Mouse (Mus musculus) embryonic facial prominence, embryonic 11.5 days (tissue): Measurements from ENCODE around the gene Tapbp. TPM values are rescaled to one million over a fixed set of nuclear protein-coding genes. Genes with fewer than 3 reads are reported as not detected.

Experiments
- ATAC-seq: fragments of 200-750 bp; cut with Nextera tagmentation; replicated peaks from 2 replicates; pipeline ENCODE4 v1.8.0; 2017; ENCODE audit warnings: low read depth; ENCODE audit not compliant: insufficient number of reproducible peaks, low FRiP score, low TSS enrichment
- DNase-seq: peaks from one replicate; pipeline ENCODE4 v3.0.0-alpha.2; 2015; ENCODE audit warnings: low spot score
- H3K27ac ChIP-seq: fragments of 300-500 bp; sonication (generic); replicated peaks from 2 replicates; pipeline ENCODE4 v1.5.1; 2014; ENCODE audit warnings: mild to moderate bottlenecking, low read depth, low read length, control low read depth
- H3K27me3 ChIP-seq: fragments of 300-500 bp; sonication (generic); 2 replicates; pipeline ENCODE4 v1.6.1; 2014; ENCODE audit warnings: mild to moderate bottlenecking, low read length, moderate library complexity, mixed read lengths; ENCODE audit not compliant: control insufficient read depth, insufficient read depth
- H3K36me3 ChIP-seq: fragments of 300-500 bp; sonication (generic); replicated peaks from 2 replicates; pipeline ENCODE4 v1.6.1; 2014; ENCODE audit warnings: low read depth, mild to moderate bottlenecking, low read length, moderate library complexity, mixed read lengths; ENCODE audit not compliant: control insufficient read depth, insufficient read depth
- H3K4me1 ChIP-seq: fragments of 300-500 bp; sonication (generic); 2 replicates; pipeline ENCODE4 v1.6.1; 2014; ENCODE audit warnings: low read length, mixed read lengths; ENCODE audit not compliant: control insufficient read depth, insufficient read depth
- H3K4me2 ChIP-seq: fragments of 300-500 bp; sonication (generic); 2 replicates; pipeline ENCODE4 v1.6.1; 2014; ENCODE audit warnings: low read depth, mild to moderate bottlenecking, control low read depth, low read length, moderate library complexity
- H3K4me3 ChIP-seq: fragments of 300-500 bp; sonication (generic); 2 replicates; pipeline ENCODE4 v1.5.1; 2014; ENCODE audit warnings: low read depth, low read length, control low read depth
- H3K9ac ChIP-seq: fragments of 300-500 bp; sonication (generic); replicated peaks from 2 replicates; pipeline ENCODE4 v1.6.1; 2014; ENCODE audit warnings: mild to moderate bottlenecking, control low read depth, low read length
- H3K9me3 ChIP-seq: fragments of 300-500 bp; sonication (generic); replicated peaks from 2 replicates; pipeline ENCODE4 v1.6.1; 2016; ENCODE audit warnings: mild to moderate bottlenecking, low read length, inconsistent platforms, mixed read lengths; ENCODE audit not compliant: control insufficient read depth
- WGBS: fragments of 180-500 bp; shearing (Covaris S2); extraction: QIAGEN DNeasy Blood & Tissue Kit; methylation state at CpG from one replicate; pipeline ENCODE4 v1.1.7; 2014; 5-methylcytosine and 5-hydroxymethylcytosine counted together
- polyA plus RNA-seq: library from polyadenylated mRNA; unstranded; fragments of >200 nt; fragmentation: Nextera tagmentation; extraction: Ambion mirVana; gene quantifications from 2 replicates; pipeline ENCODE4 v1.2.1, GENCODE M21; 2014

Gene Tapbp
- polyA plus RNA-seq, 1 experiment from 2014 or later, result 11.3 TPM

DNA sequence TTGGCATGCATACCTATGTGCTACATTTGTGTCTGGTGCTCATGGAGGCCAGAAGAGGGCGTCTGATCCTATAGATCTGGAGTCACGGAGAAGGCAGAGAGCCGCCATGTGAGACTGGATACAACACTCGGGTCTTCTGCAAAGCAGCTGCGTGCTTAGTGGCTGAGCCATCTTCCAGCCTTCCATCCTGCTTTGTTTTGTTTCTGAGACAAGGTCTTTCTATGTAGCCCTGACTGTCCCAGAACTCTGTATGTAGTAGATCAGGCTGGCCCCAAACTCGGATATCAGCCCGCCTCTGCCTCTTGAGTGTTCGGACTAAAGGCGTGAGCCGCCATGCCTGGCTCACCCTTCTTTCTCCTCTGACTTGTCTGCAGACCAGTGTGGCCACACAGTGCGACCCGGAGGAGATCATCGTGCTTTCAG is 719 bp upstream of the Tapbp start:
- Histone ChIP-seq H3K4me1 (peaks cover 2% of the 10 kb centered on the region), H3K36me3 (peaks cover 23% of the 10 kb centered on the region), H3K9ac (no peak overlapping the region), H3K4me2 (peak overlapping the region; percentile 5; the same call in 1 of the 2 replicates), H3K4me3 (no peak overlapping the region), H3K27ac (no peak overlapping the region), H3K27me3 (no peaks in the 10 kb centered on the region), H3K9me3 (no peaks in the 10 kb centered on the region)
- WGBS, result 77% methylated on average over 13 of the region's 13 CpGs
- ATAC-seq, result no peak
- DNase-seq, result no peak

DNA sequence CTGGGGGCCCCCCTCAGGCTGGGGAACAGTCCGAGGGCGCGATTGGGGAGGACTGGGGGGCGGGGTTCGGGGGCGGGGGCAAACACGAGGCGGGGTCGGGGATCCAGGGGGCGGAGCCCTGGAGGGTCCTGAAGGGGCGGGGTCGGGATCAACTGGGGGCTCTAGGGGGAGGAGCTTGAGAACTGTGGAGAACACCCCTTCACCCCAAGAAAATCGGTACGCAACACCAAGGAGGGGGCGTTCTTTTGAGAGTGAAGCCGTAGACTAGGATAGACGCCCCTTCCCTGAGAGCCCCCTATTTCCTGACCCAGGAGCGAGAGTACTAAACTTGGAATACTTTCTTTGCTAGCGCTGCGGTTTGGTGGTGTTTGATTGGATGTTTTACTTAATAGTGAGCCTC is 595 bp downstream of the Tapbp start:
- no peak; the same call in 1 of the 2 replicates for ATAC-seq
- peak; percentile 84 for DNase-seq
- H3K36me3 ChIP-seq, result peaks cover 21% of the 10 kb centered on the region
- peaks cover 2% of the 10 kb centered on the region for H3K4me1 ChIP-seq
- H3K4me3 ChIP-seq, result peak overlapping the region; percentile 54
- H3K9ac ChIP-seq, result peak overlapping the region; percentile 61
- 0% methylated on average over 14 of the region's 20 CpGs for WGBS
- H3K4me2 ChIP-seq, result peak overlapping the region; percentile 46
- H3K27ac ChIP-seq, result peak overlapping the region; percentile 59
- H3K9me3 ChIP-seq, result no peaks in the 10 kb centered on the region
- H3K27me3 ChIP-seq, result no peaks in the 10 kb centered on the region

- Histone ChIP-seq H3K4me1 (peaks cover 2% of the 10 kb centered on the region), H3K4me2 (peak overlapping the region; percentile 46), H3K9ac (no peak overlapping the region; the same call in 1 of the 2 replicates), H3K27me3 (no peaks in the 10 kb centered on the region), H3K36me3 (peaks cover 15% of the 10 kb centered on the region), H3K27ac (no peak overlapping the region), H3K9me3 (no peaks in the 10 kb centered on the region), H3K4me3 (peak overlapping the region; percentile 54)
- no peak for DNase-seq
- WGBS, result 70% methylated on average over 31 of the region's 31 CpGs
- no peak for ATAC-seq
Observed at GRCm38 (mm10) chr17:33916847-33917655, 1.4 kb downstream of the Tapbp start.

DNA sequence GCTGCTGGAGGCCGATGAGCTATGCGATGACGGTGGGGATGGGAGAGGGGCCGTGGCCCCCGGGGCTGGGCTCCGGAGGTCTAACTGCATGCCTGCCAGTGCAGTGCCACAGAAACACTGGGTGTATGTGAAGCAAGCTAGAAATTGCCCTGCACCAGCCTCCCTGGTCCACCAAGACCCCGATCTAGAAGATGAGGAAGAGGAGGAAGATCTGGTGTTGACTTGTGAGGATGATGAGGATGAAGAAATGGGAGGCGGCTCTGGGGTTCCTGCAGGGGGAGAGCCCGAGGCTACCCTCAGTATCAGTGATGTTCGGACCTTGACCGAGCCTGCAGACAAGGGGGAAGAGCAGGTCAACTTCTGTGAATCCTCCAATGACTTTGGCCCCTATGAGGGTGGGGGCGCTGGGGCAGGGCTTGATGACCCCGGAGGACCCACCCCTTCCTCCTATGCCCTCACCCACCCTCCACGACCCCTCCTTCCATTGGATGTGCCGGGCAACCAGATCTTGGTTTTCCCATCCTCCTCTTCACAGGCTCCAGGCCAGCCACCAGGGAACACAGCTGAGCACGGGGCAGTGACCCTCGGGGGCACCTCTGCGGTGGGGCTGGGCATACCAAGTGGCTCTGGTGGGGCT is 2.1 kb downstream of the Tapbp start:
- Histone ChIP-seq H3K36me3 (peaks cover 10% of the 10 kb centered on the region), H3K9ac (no peak overlapping the region), H3K27me3 (no peaks in the 10 kb centered on the region), H3K9me3 (no peaks in the 10 kb centered on the region), H3K27ac (no peak overlapping the region), H3K4me1 (peaks cover 2% of the 10 kb centered on the region), H3K4me3 (peak overlapping the region; percentile 10; the same call in 1 of the 2 replicates), H3K4me2 (no peak overlapping the region)
- no peak for DNase-seq
- no peak for ATAC-seq
- 86% methylated on average over 18 of the region's 18 CpGs for WGBS

DNA sequence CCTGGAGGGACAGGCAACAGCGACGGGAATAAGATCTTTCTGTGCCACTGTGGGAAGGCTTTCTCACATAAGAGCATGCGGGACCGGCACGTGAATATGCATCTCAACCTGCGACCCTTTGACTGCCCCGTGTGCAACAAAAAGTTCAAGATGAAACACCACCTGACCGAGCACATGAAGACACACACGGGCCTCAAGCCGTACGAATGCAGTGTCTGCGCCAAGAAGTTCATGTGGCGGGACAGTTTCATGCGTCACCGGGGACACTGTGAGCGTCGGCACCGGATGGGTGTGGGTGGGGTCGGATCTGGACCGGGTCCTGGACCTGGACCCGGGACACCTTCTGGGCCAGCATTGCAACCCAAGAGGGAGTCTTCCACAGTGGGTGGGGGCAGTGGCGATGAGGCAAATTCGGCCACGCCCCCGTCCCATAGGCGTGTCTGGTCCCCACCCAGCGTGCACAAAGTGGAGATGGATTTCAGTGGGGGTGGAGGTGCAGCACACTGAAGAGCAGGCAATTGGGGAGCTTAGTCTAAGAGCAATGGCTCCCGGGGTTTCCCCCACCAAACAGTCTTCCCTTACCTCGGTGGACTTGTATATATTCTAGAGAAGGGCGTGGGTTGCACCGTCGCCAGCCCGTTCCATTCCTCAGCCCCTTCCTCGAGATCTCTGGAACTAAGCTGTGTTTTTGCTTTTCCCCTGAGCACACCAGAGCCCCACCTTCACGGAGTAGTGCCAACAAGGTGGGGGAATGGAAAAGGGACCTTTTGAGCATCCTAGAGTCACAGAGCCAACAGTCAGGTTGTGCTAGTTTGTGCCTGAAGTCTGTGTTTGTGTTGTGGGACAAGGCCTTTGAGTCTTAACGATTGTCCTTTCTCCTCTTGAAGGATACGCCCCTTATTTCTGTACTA is 2.8 kb downstream of the Tapbp start:
- peaks cover 2% of the 10 kb centered on the region for H3K4me1 ChIP-seq
- no peak overlapping the region for H3K27ac ChIP-seq
- 59% methylated on average over 37 of the region's 37 CpGs for WGBS
- DNase-seq, result no peak
- no peak overlapping the region for H3K9ac ChIP-seq
- no peaks in the 10 kb centered on the region for H3K27me3 ChIP-seq
- ATAC-seq, result no peak
- H3K4me2 ChIP-seq, result no peak overlapping the region; the same call in 1 of the 2 replicates
- peaks cover 7% of the 10 kb centered on the region for H3K36me3 ChIP-seq
- no peaks in the 10 kb centered on the region for H3K9me3 ChIP-seq
- peak overlapping the region; percentile 51; the same call in 1 of the 2 replicates for H3K4me3 ChIP-seq

DNA sequence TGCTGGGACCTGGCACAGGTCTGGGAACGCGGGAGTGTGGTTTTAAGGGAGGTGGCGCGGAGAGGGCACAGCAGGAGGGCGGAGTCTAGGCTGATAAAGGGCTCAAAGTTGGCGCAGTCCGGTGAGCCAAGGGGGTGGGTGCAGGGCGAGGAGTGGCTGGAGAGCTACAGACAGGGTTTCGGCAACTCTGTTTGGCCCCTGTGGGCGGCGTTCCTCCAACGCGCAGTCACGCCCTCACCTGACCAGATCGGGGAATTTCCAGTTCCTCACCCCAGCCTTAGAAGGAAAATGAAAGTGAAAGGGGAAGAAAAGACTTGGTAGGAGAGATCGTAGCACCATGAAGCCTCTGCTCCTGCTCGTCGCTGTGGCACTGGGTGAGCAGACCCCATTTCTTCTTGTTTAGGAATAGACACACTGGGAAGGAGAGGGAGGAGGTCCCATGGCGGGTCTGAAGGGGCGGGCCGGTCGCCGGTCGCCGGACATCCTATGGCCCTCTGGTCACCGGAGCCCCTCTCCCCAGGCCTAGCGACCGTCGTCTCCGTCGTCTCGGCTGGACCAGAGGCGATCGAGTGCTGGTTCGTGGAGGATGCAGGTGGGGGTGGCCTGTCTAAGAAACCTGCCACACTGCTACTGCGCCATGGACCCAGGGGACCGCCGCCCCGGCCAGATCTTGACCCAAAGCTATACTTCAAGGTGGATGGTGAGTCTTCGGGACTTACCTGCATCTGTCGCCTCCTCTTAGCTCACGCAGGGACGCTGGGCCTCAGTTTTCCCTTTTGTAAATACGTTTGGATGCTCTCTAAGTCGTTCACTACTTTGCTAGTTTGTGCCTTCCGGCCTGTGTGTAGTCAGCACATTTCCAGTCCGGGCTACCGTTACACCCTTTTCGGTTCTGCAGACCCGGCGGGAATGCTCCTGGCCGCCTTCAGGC is 3.9 kb downstream of the Tapbp start:
- peak overlapping the region; percentile 51 for H3K4me3 ChIP-seq
- DNase-seq, result peak; percentile 46
- no peaks in the 10 kb centered on the region for H3K27me3 ChIP-seq
- ATAC-seq, result no peak
- peaks cover 2% of the 10 kb centered on the region for H3K4me1 ChIP-seq
- WGBS, result under 1% methylated on average over 52 of the region's 52 CpGs
- no peak overlapping the region; the same call in 1 of the 2 replicates for H3K27ac ChIP-seq
- peak overlapping the region; percentile 96 for H3K4me2 ChIP-seq
- H3K36me3 ChIP-seq, result no peaks in the 10 kb centered on the region
- peak overlapping the region; percentile 69 for H3K9ac ChIP-seq
- H3K9me3 ChIP-seq, result no peaks in the 10 kb centered on the region
